Mouse (Mus musculus): Measurements from ENCODE around the gene Arid4b. TPM values are rescaled to one million over a fixed set of nuclear protein-coding genes. Genes with fewer than 3 reads are reported as not detected.
"Not testable (repeated sequence)": the region's sequence is repeated elsewhere in the genome, so short reads cannot be mapped to it uniquely, and the experiment has no call there.

The Arid4b gene
- 61.3 and 61.9 TPM in 2 replicates for polyA plus RNA-seq (2014; fragmentation: Nextera tagmentation; extraction: Ambion mirVana)

GRCm38 (mm10) chr13:14063013-14063941, at the start of gene Arid4b, which contains the start of gene Ggps1:
Gene Arid4b, plus strand, starts transcription at chr13:14063232.
Gene Ggps1, minus strand, starts transcription at chr13:14063488.
- WGBS = under 1% methylated on average over 63 of the region's 64 CpGs
- peak within 1 kb of the TSS; percentile 98 for H3K27ac ChIP-seq (ENCODE audit: low read depth)
- no peaks in the 10 kb centered on the region for H3K27me3 ChIP-seq (ENCODE audit: insufficient read depth, low read length)
- H3K9ac ChIP-seq = peak within 1 kb of the TSS; percentile 98
- no peaks in the 10 kb centered on the region; the same call in 1 of the 2 replicates for H3K4me1 ChIP-seq (ENCODE audit: insufficient read depth)
- ATAC-seq (ENCODE audit: insufficient read depth) (peak; percentile 96), DNase-seq (peak; percentile 97)
- TF ChIP-seq CTCF (IDR thresholded peaks at IDR 0.05; ENCODE audit: low read depth) = no peak
- no peaks in the 10 kb centered on the region for H3K9me3 ChIP-seq (ENCODE audit: low read depth, low read length)
- peaks cover 13% of the 10 kb centered on the region; the same call in 1 of the 2 replicates for H3K36me3 ChIP-seq (ENCODE audit: insufficient read depth)
- H3K4me2 ChIP-seq = peak within 1 kb of the TSS; percentile 79
- H3K4me3 ChIP-seq (ENCODE audit: low read depth, low read length) = peak within 1 kb of the TSS; percentile 98

GRCm38 (mm10) chr13:14014001-14014400, 49.0 kb upstream of the Arid4b start:
- DNase-seq (no peak), ATAC-seq (ENCODE audit: insufficient read depth) (no peak)
- no peaks in the 10 kb centered on the region for H3K9me3 ChIP-seq (ENCODE audit: low read depth, low read length)
- peaks cover 65% of the 10 kb centered on the region for H3K36me3 ChIP-seq (ENCODE audit: insufficient read depth)
- H3K4me1 ChIP-seq (ENCODE audit: insufficient read depth) = no peaks in the 10 kb centered on the region
- no peak for TF ChIP-seq CTCF (IDR thresholded peaks at IDR 0.05; ENCODE audit: low read depth)
- WGBS = 88% methylated on average over 2 of the region's 2 CpGs
- no peak overlapping the region for H3K27ac ChIP-seq (ENCODE audit: low read depth)
- no peak overlapping the region for H3K9ac ChIP-seq
- no peak overlapping the region for H3K4me2 ChIP-seq
- no peak overlapping the region for H3K4me3 ChIP-seq (ENCODE audit: low read depth, low read length)
- no peaks in the 10 kb centered on the region for H3K27me3 ChIP-seq (ENCODE audit: insufficient read depth, low read length)

- DNase-seq (no peak), ATAC-seq (ENCODE audit: insufficient read depth) (no peak)
- H3K4me3 ChIP-seq (ENCODE audit: low read depth, low read length) = no peak overlapping the region
- H3K4me2 ChIP-seq = no peak overlapping the region
- H3K27ac ChIP-seq (ENCODE audit: low read depth) = no peak overlapping the region
- TF ChIP-seq CTCF (IDR thresholded peaks at IDR 0.05; ENCODE audit: low read depth) = no peak
- H3K9ac ChIP-seq = no peak overlapping the region
- H3K27me3 ChIP-seq (ENCODE audit: insufficient read depth, low read length) = no peaks in the 10 kb centered on the region
- no peaks in the 10 kb centered on the region for H3K9me3 ChIP-seq (ENCODE audit: low read depth, low read length)
- peaks cover 65% of the 10 kb centered on the region for H3K36me3 ChIP-seq (ENCODE audit: insufficient read depth)
- 90% methylated on average over 4 of the region's 4 CpGs for WGBS
- H3K4me1 ChIP-seq (ENCODE audit: insufficient read depth) = no peaks in the 10 kb centered on the region
These were observed 48.5 kb upstream of the Arid4b start for GRCm38 (mm10) chr13:14014540-14014939.

- DNase-seq (no peak), ATAC-seq (ENCODE audit: insufficient read depth) (no peak)
- Histone ChIP-seq H3K9ac (no peak overlapping the region), H3K4me2 (no peak overlapping the region), H3K4me3 (ENCODE audit: low read depth, low read length) (no peak overlapping the region), H3K36me3 (ENCODE audit: insufficient read depth) (peaks cover 61% of the 10 kb centered on the region), H3K27ac (ENCODE audit: low read depth) (no peak overlapping the region), H3K4me1 (ENCODE audit: insufficient read depth) (no peaks in the 10 kb centered on the region), H3K9me3 (ENCODE audit: low read depth, low read length) (no peaks in the 10 kb centered on the region), H3K27me3 (ENCODE audit: insufficient read depth, low read length) (no peaks in the 10 kb centered on the region)
- TF ChIP-seq CTCF (IDR thresholded peaks at IDR 0.05; ENCODE audit: low read depth) = no peak
- 86% methylated on average over 6 of the region's 6 CpGs for WGBS
These were observed 47.4 kb upstream of the Arid4b start for GRCm38 (mm10) chr13:14015609-14016008.

- H3K9me3 ChIP-seq (ENCODE audit: low read depth, low read length) = no peaks in the 10 kb centered on the region
- no peaks in the 10 kb centered on the region for H3K4me1 ChIP-seq (ENCODE audit: insufficient read depth)
- H3K27ac ChIP-seq (ENCODE audit: low read depth) = no peak overlapping the region
- peaks cover 45% of the 10 kb centered on the region for H3K36me3 ChIP-seq (ENCODE audit: insufficient read depth)
- DNase-seq = no peak
- H3K27me3 ChIP-seq (ENCODE audit: insufficient read depth, low read length) = no peaks in the 10 kb centered on the region
- no peak overlapping the region for H3K4me3 ChIP-seq (ENCODE audit: low read depth, low read length)
- no peak for ATAC-seq (ENCODE audit: insufficient read depth)
- TF ChIP-seq CTCF (IDR thresholded peaks at IDR 0.05; ENCODE audit: low read depth) = no peak
- H3K4me2 ChIP-seq = no peak overlapping the region
- no peak overlapping the region for H3K9ac ChIP-seq
These were observed 44.7 kb upstream of the Arid4b start for GRCm38 (mm10) chr13:14018283-14018682.

GRCm38 (mm10) chr13:14018852-14019251, 44.2 kb upstream of the Arid4b start:
- Histone ChIP-seq H3K9me3 (ENCODE audit: low read depth, low read length) (no peaks in the 10 kb centered on the region), H3K4me1 (ENCODE audit: insufficient read depth) (no peaks in the 10 kb centered on the region), H3K27me3 (ENCODE audit: insufficient read depth, low read length) (no peaks in the 10 kb centered on the region), H3K36me3 (ENCODE audit: insufficient read depth) (peaks cover 42% of the 10 kb centered on the region), H3K4me3 (ENCODE audit: low read depth, low read length) (no peak overlapping the region), H3K4me2 (no peak overlapping the region), H3K27ac (ENCODE audit: low read depth) (no peak overlapping the region), H3K9ac (no peak overlapping the region)
- TF ChIP-seq CTCF (IDR thresholded peaks at IDR 0.05; ENCODE audit: low read depth) = no peak
- no peak for ATAC-seq (ENCODE audit: insufficient read depth)
- whole genome bisulfite sequencing = 87% methylated on average over 3 of the region's 3 CpGs
- DNase-seq = no peak

GRCm38 (mm10) chr13:14021417-14021816, 41.6 kb upstream of the Arid4b start:
- DNase-seq; H3K27me3 ChIP-seq (ENCODE audit: insufficient read depth, low read length); ATAC-seq (ENCODE audit: insufficient read depth); H3K4me3 ChIP-seq (ENCODE audit: low read depth, low read length); H3K9me3 ChIP-seq (ENCODE audit: low read depth, low read length); H3K9ac ChIP-seq; H3K4me1 ChIP-seq (ENCODE audit: insufficient read depth); H3K4me2 ChIP-seq; H3K27ac ChIP-seq (ENCODE audit: low read depth): not testable (repeated sequence)
- peaks cover 31% of the 10 kb centered on the region for H3K36me3 ChIP-seq (ENCODE audit: insufficient read depth)
- 73% methylated on average over 7 of the region's 12 CpGs for WGBS

Measured in lung, embryonic 14.5 days (tissue).